Mouse (Mus musculus) liver, adult 2 months (tissue): ENCODE measurements around the gene Garnl3. TPM values are rescaled to one million over a fixed set of nuclear protein-coding genes. Genes with fewer than 3 reads are reported as not detected.

Source experiments
- DNase-seq: peaks from one replicate; pipeline ENCODE4 v3.0.0-alpha.2; 2011; ENCODE audit warnings: low read depth, low spot score; ENCODE audit errors: extremely low read depth
- H3K27ac ChIP-seq: fragments of 200-500 bp; replicated peaks from 2 replicates; pipeline ENCODE4 v1.5.1; 2012; ENCODE audit warnings: low read depth, mild to moderate bottlenecking, control low read depth, inconsistent platforms, low read length; ENCODE audit not compliant: insufficient read depth
- H3K27me3 ChIP-seq: fragments of 200-500 bp; 2 replicates; pipeline ENCODE4 v1.6.1; 2012; ENCODE audit warnings: mild to moderate bottlenecking, moderate library complexity, low read length, inconsistent platforms; ENCODE audit not compliant: control insufficient read depth, insufficient read depth
- H3K36me3 ChIP-seq: fragments of 200-500 bp; 2 replicates; pipeline ENCODE4 v1.6.1; 2012; ENCODE audit warnings: low read length, inconsistent platforms; ENCODE audit not compliant: control insufficient read depth, insufficient read depth
- H3K4me1 ChIP-seq: fragments of 200-500 bp; 2 replicates; pipeline ENCODE4 v1.6.1; 2011; ENCODE audit warnings: low read length; ENCODE audit not compliant: control insufficient read depth, insufficient read depth
- H3K4me3 ChIP-seq: fragments of 200-500 bp; 2 replicates; pipeline ENCODE4 v1.5.1; 2011; ENCODE audit warnings: low read depth, mild to moderate bottlenecking, control low read depth, low read length, moderate library complexity; ENCODE audit not compliant: insufficient read depth
- H3K79me2 ChIP-seq: fragments of 200-500 bp; 2 replicates; pipeline ENCODE4 v1.6.1; 2012; ENCODE audit warnings: inconsistent platforms, mild to moderate bottlenecking, low read length, moderate library complexity; ENCODE audit not compliant: control insufficient read depth, insufficient read depth
- H3K9ac ChIP-seq: fragments of 200-500 bp; 2 replicates; pipeline ENCODE4 v1.6.1; 2012; ENCODE audit warnings: low read depth, mild to moderate bottlenecking, control low read depth, inconsistent platforms, low read length
- CTCF ChIP-seq: fragments of 200-500 bp; IDR thresholded peaks from 2 replicates; pipeline ENCODE4 v1.5.1; 2011; ENCODE audit warnings: low read depth, low read length, control low read depth
- POLR2A ChIP-seq: fragments of 200-500 bp; IDR thresholded peaks from 2 replicates; pipeline ENCODE4 v1.6.1; 2011; ENCODE audit warnings: low read length, control low read depth; ENCODE audit not compliant: insufficient read depth; ENCODE audit errors: extremely low read depth
- WGBS: fragments of 180-500 bp; shearing (Covaris S2); methylation state at CpG from one replicate; pipeline ENCODE4 v1.1.7; 2018; 5-methylcytosine and 5-hydroxymethylcytosine counted together
- polyA plus RNA-seq: library from polyadenylated mRNA; depleted of rRNA; stranded (reverse); fragments of >200 nt; gene quantifications from 2 replicates; pipeline ENCODE4 v1.2.3, GENCODE M21; 2012; rRNA removed
- total RNA-seq: library from RNA; depleted of rRNA; stranded (reverse); fragments of >200 nt; gene quantifications from 2 replicates; pipeline ENCODE4 v1.2.3, GENCODE M21; 2014; rRNA removed

Gene Garnl3
- total and polyA plus RNA-seq, 2 experiments, result 0.11 to 0.28 TPM

- DNase-seq, result no peak
- 96% methylated on average over 5 of the region's 5 CpGs for WGBS
- H3K27me3 ChIP-seq, result no peaks in the 10 kb centered on the region
- H3K9ac ChIP-seq, result no peak overlapping the region
- H3K4me3 ChIP-seq, result no peak overlapping the region
- no peaks in the 10 kb centered on the region for H3K4me1 ChIP-seq
- no peak overlapping the region for H3K27ac ChIP-seq
- peaks cover 5% of the 10 kb centered on the region for H3K36me3 ChIP-seq
- TF ChIP-seq POLR2A (no peak), CTCF (no peak)
- no peaks in the 10 kb centered on the region for H3K79me2 ChIP-seq
These were observed 192.7 kb downstream of the Garnl3 start for GRCm38 (mm10) chr2:32938741-32939140.

Other genes starting within 250 kb of the Garnl3 start
- gene Rpl12, start 170.1 kb downstream of the Garnl3 start, total RNA-seq, result 473 and 515 TPM in 2 replicates
- gene Rpl12, start 170.1 kb downstream of the Garnl3 start, polyA plus RNA-seq, result 134 and 158 TPM in 2 replicates
- 6.0 and 9.7 TPM in 2 replicates for gene Lrsam1, start 170.0 kb downstream of the Garnl3 start, total RNA-seq
- gene Lrsam1, start 170.0 kb downstream of the Garnl3 start, polyA plus RNA-seq, result 8.8 and 9.7 TPM in 2 replicates
- gene Slc2a8, start 149.6 kb downstream of the Garnl3 start, total RNA-seq, result 7.9 and 9.4 TPM in 2 replicates
- gene Slc2a8, start 149.6 kb downstream of the Garnl3 start, polyA plus RNA-seq, result 59.4 and 66.1 TPM in 2 replicates
- 11.3 and 15.4 TPM in 2 replicates for gene Angptl2, start 84.4 kb upstream of the Garnl3 start, total RNA-seq
- 16.4 and 17.0 TPM in 2 replicates for gene Angptl2, start 84.4 kb upstream of the Garnl3 start, polyA plus RNA-seq
- 2.6 and 3.6 TPM in 2 replicates for gene Ralgps1, start 239.8 kb upstream of the Garnl3 start, total RNA-seq
- 2.7 and 3.3 TPM in 2 replicates for gene Ralgps1, start 239.8 kb upstream of the Garnl3 start, polyA plus RNA-seq